Mouse (Mus musculus) G1E-ER4 (cell line): ENCODE measurements around the gene Ss18l1. TPM values are rescaled to one million over a fixed set of nuclear protein-coding genes. Genes with fewer than 3 reads are reported as not detected.

Experiments used
- GATA1 ChIP-seq: IDR thresholded peaks from one replicate; pipeline ENCODE4 v1.8.0; 2012; ENCODE audit warnings: low read length, inconsistent platforms
- polyA plus RNA-seq: library from polyadenylated mRNA; stranded (reverse); fragments of >175 nt; gene quantifications from 2 replicates; pipeline ENCODE4 v1.2.3, GENCODE M21; 2012

The Ss18l1 gene
- polyA plus RNA-seq, 1 experiment = 3.4 TPM

GRCm38 (mm10) chr2:180025861-180026200 lies 16.5 kb upstream of the Ss18l1 start:
- TF ChIP-seq GATA1 = no peak

- TF ChIP-seq GATA1 = no peak
Measured at GRCm38 (mm10) chr2:180027768-180028167, 14.5 kb upstream of the Ss18l1 start.

GRCm38 (mm10) chr2:180031270-180031669 lies 11.0 kb upstream of the Ss18l1 start:
- TF ChIP-seq GATA1 = no peak

GRCm38 (mm10) chr2:180032925-180033324 lies 9.4 kb upstream of the Ss18l1 start:
- TF ChIP-seq GATA1 = no peak

- TF ChIP-seq GATA1 = no peak
Measured at GRCm38 (mm10) chr2:180033956-180034355, 8.4 kb upstream of the Ss18l1 start.

GRCm38 (mm10) chr2:180034753-180035152 lies 7.6 kb upstream of the Ss18l1 start:
- no peak for TF ChIP-seq GATA1

GRCm38 (mm10) chr2:180040406-180040805 lies 1.9 kb upstream of the Ss18l1 start:
- TF ChIP-seq GATA1 = no peak

GRCm38 (mm10) chr2:180041577-180042255 lies 593 bp upstream of the Ss18l1 start:
- TF ChIP-seq GATA1 = no peak

GRCm38 (mm10) chr2:180042858-180043515 lies 678 bp downstream of the Ss18l1 start:
- no peak for TF ChIP-seq GATA1

- no peak for TF ChIP-seq GATA1
Measured at GRCm38 (mm10) chr2:180045283-180045682, 3.0 kb downstream of the Ss18l1 start.

GRCm38 (mm10) chr2:180047580-180047979 lies 5.3 kb downstream of the Ss18l1 start:
- no peak for TF ChIP-seq GATA1

- TF ChIP-seq GATA1 = no peak
Measured at GRCm38 (mm10) chr2:180047980-180048635, 5.8 kb downstream of the Ss18l1 start.

GRCm38 (mm10) chr2:180050986-180051385 lies 8.7 kb downstream of the Ss18l1 start:
- no peak for TF ChIP-seq GATA1

GRCm38 (mm10) chr2:180051986-180052733 lies 9.9 kb downstream of the Ss18l1 start:
- no peak for TF ChIP-seq GATA1

GRCm38 (mm10) chr2:180053001-180053400 lies 10.7 kb downstream of the Ss18l1 start:
- no peak for TF ChIP-seq GATA1

GRCm38 (mm10) chr2:180063338-180064131 lies 21.2 kb downstream of the Ss18l1 start:
- TF ChIP-seq GATA1 = no peak
